In the genomic region with DNA sequence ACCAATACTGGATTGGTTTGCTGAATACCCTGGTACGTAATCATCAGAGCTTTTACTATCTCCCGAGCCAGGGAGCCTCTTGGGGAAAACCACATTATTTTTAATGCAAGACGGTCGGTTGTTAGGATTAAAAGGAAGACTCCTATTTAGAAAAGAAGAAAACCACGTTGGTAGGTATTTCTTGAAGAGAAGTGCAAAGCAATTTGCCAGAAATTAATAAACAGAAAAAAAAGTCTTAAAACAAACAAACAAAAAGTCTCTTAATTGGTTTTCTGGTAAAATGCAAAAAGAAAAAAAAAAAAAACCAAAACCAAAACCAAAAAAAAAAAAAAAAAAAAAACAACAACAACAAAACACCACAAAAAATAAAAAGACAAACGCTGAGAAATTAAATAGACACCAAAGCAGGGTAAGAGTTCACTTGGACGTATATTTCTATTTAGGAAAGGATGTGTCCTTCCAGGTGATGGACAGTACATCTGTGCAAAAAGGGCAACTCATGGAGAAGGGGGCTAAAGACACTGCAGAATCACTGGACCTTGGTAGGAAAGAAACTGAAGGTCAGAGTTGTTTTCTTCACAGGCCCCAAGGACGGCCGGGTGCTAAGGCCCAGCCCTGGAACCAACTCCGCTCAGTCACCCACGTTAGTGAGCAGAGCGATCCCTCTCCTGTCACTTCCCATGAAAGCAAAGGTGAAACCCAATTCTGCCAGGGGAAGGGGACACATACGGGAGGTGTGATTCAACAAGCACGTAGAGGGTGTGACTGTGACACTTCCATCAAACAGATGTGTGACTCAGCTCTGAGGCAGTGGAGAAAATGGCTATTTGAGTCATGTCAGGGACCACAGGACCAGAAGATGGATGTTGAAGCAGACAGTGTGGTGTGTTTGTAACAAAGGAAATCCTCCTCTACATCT, we compare ENCODE assay signal across 8 mouse cellular contexts. TPM values are rescaled to one million over a fixed set of nuclear protein-coding genes. Genes with fewer than 3 reads are reported as not detected.
DNase-seq lines count a peak whose midpoint lies in the region; ATAC-seq and TF ChIP-seq lines count a peak whose summit lies in the region.

No protein-coding gene starts in this region.

- TF ChIP-seq POLR2A in thymus, adult 2 months (IDR thresholded peaks at IDR 0.05; ENCODE audit: control insufficient read depth, extremely low read depth, insufficient read depth, low read length, poor library complexity), result no peak

- peak; percentile 91 for DNase-seq in heart, adult 11 months
- DNase-seq in heart, postnatal 25 days (ENCODE audit: low spot score), result no peak
- no peak for DNase-seq in thymus, adult 2 months
- no peak for DNase-seq in thymus, postnatal 4 days
- DNase-seq in stomach, postnatal 0 days (ENCODE audit: low spot score), result no peak
- no peak for DNase-seq in cerebellum, adult 18-20 months
- no peak for DNase-seq in frontal cortex, postnatal 10 days (ENCODE audit: low spot score in 2 of 2)

- intact Hi-C loops in heart, postnatal 25 days (cut with DNase I), result no loop called here

- H3K27ac ChIP-seq in thymus, adult 2 months (ENCODE audit: control insufficient read depth, insufficient read depth, low read length), result peak overlapping the region; percentile 39; the same call in 1 of the 2 replicates
- 0 out of 2 replicates have a peak overlapping the region, but pooled peaks have one; percentile 8 for H3K27ac ChIP-seq in intestine, postnatal 0 days (ENCODE audit: low read depth, low read length)
- H3K27ac ChIP-seq in stomach, postnatal 0 days (replicated peaks), result peak overlapping the region; percentile 67

- no peaks in the 10 kb centered on the region for H3K9me3 ChIP-seq in intestine, postnatal 0 days (ENCODE audit: control insufficient read depth)
- H3K9me3 ChIP-seq in stomach, postnatal 0 days (ENCODE audit: control insufficient read depth, low read length), result no peaks in the 10 kb centered on the region

- TF ChIP-seq CTCF in thymus, adult 2 months (IDR thresholded peaks at IDR 0.05; ENCODE audit: borderline replicate concordance, control insufficient read depth, extremely low read depth, insufficient read depth, low read length, poor library complexity), result no peak
- TF ChIP-seq CTCF in intestine, postnatal 0 days (IDR thresholded peaks at IDR 0.05; ENCODE audit: low read depth), result no peak
- no peak for TF ChIP-seq CTCF in stomach, postnatal 0 days (IDR thresholded peaks at IDR 0.05; ENCODE audit: low read depth)

- 76% methylated on average over 14 of the region's 14 CpGs for WGBS in thymus, adult 2 months
- 72% methylated on average over 14 of the region's 14 CpGs for WGBS in intestine, postnatal 0 days
- 61% methylated on average over 14 of the region's 14 CpGs for WGBS in stomach, postnatal 0 days

- H3K4me2 ChIP-seq in intestine, postnatal 0 days (replicated peaks; ENCODE audit: low read depth), result peak overlapping the region; percentile 43
- H3K4me2 ChIP-seq in stomach, postnatal 0 days (replicated peaks; ENCODE audit: low read depth), result peak overlapping the region; percentile 31; the same call in 1 of the 2 replicates

- no peaks in the 10 kb centered on the region for H3K27me3 ChIP-seq in thymus, adult 2 months (ENCODE audit: control insufficient read depth, insufficient read depth, low read length)
- no peaks in the 10 kb centered on the region for H3K27me3 ChIP-seq in intestine, postnatal 0 days (replicated peaks; ENCODE audit: control insufficient read depth, insufficient read depth, low read length)
- no peaks in the 10 kb centered on the region for H3K27me3 ChIP-seq in stomach, postnatal 0 days (ENCODE audit: control insufficient read depth, insufficient read depth, low read length)

- H3K4me3 ChIP-seq in thymus, adult 2 months (ENCODE audit: control insufficient read depth, insufficient read depth, low read length), result peak overlapping the region; percentile 3; the same call in 1 of the 2 replicates
- 0 out of 2 replicates have a peak overlapping the region, but pooled peaks have one; percentile 14 for H3K4me3 ChIP-seq in intestine, postnatal 0 days (ENCODE audit: low read depth, low read length)
- H3K4me3 ChIP-seq in stomach, postnatal 0 days (ENCODE audit: low read depth, low read length), result peak overlapping the region; percentile 23; the same call in 1 of the 2 replicates

- no peak overlapping the region for H3K9ac ChIP-seq in intestine, postnatal 0 days (ENCODE audit: low read depth, low read length)
- peak overlapping the region; percentile 35; the same call in 1 of the 2 replicates for H3K9ac ChIP-seq in stomach, postnatal 0 days (ENCODE audit: low read length)

- ATAC-seq in intestine, postnatal 0 days, result no peak
- ATAC-seq in stomach, postnatal 0 days (ENCODE audit: low FRiP score, low TSS enrichment), result peak; percentile 38; the same call in 1 of the 2 replicates

- no peaks in the 10 kb centered on the region for H3K36me3 ChIP-seq in thymus, adult 2 months (ENCODE audit: control insufficient read depth, insufficient read depth, low read length)
- peaks cover 22% of the 10 kb centered on the region; the same call in 1 of the 2 replicates for H3K36me3 ChIP-seq in intestine, postnatal 0 days (ENCODE audit: control insufficient read depth, insufficient read depth)
- no peaks in the 10 kb centered on the region for H3K36me3 ChIP-seq in stomach, postnatal 0 days (ENCODE audit: control insufficient read depth, insufficient read depth, low read length)

- no peak for TF ChIP-seq EP300 in stomach, postnatal 0 days (optimal IDR thresholded peaks at IDR 0.05)

- peaks cover 17% of the 10 kb centered on the region for H3K4me1 ChIP-seq in thymus, adult 2 months (replicated peaks; ENCODE audit: control insufficient read depth, insufficient read depth, low read length)
- 0 out of 2 replicates have a peak, but pooled peaks cover 2% of the 10 kb centered on the region for H3K4me1 ChIP-seq in intestine, postnatal 0 days (replicated peaks; ENCODE audit: control insufficient read depth, insufficient read depth, low read length)
- peaks cover under 1% of the 10 kb centered on the region for H3K4me1 ChIP-seq in stomach, postnatal 0 days (replicated peaks; ENCODE audit: control insufficient read depth, insufficient read depth)

RNA-seq across cellular contexts. Expression of a gene that starts 38.9 kb away (rescaled TPM):
- 10 to 100 TPM; 32.5 to 37.7 TPM for total RNA-seq in heart, postnatal 25 days (2021)
- 7.2 and 9.1 TPM in 2 replicates for polyA plus RNA-seq in thymus, adult 2 months (2012; rRNA removed)
- polyA plus RNA-seq in intestine, postnatal 0 days (2015; fragmentation: Nextera tagmentation; extraction: Ambion mirVana), result 18.5 and 20.8 TPM in 2 replicates
- polyA plus RNA-seq in stomach, postnatal 0 days (2015; fragmentation: Nextera tagmentation; extraction: Ambion mirVana), result 13.9 and 15.3 TPM in 2 replicates

Comparison
In these comparisons a context has a peak if more than half of its experiments do, and no peak if none do; other contexts are left out.
1. H3K27ac ChIP-seq: peak in every context shown above with its lines; median percentile 67 in stomach, postnatal 0 days; 39 in thymus, adult 2 months; 8 in intestine, postnatal 0 days.